Mouse (Mus musculus): ENCODE data around the gene 2410004P03Rik. TPM values are rescaled to one million over a fixed set of nuclear protein-coding genes. Genes with fewer than 3 reads are reported as not detected.
A peak's percentile ranks its signal among the peaks of the same experiment; 100 is the strongest.

2410004P03Rik gene
- total and polyA plus RNA-seq, 3 experiments, result 0.09 TPM; not detected in 2

DNA sequence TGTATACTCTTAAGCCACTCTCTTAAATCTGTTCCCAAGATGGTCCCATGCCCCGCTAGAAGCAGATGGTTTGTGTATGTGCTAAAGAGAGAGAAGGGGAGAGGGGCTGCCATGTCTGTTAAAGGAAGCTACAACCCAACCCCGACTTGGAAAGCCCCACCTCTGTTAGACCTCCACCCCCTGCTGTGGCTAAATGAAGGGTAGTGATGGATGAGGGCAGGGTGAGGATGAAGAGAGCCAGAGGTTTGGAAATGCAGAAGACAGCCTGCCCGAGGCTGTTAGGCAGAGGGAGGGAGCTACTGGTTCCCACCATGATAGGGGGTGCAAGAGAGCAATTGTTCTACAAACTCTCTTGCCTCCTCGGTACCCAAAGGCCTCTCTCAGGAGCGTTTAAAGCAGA is 31.8 kb upstream of the 2410004P03Rik start:
- Histone ChIP-seq H3K9me3 (replicated peaks; ENCODE audit: low read length) (no peaks in the 10 kb centered on the region), H3K4me3 (replicated peaks in 1 of 3; ENCODE audit: low read depth in 2 of 3, low read length in 2 of 3, poor library complexity in 1 of 3) (no peak overlapping the region), H3K9ac (ENCODE audit: insufficient read depth, low read depth) (no peak overlapping the region), H3K27ac (ENCODE audit: insufficient read depth, low read depth) (no peak overlapping the region), H3K79me2 (replicated peaks; ENCODE audit: control insufficient read depth, extremely low read depth, insufficient read depth, poor library complexity, severe bottlenecking) (no peaks in the 10 kb centered on the region), H3K4me2 (ENCODE audit: insufficient read depth, low read depth, poor library complexity, severe bottlenecking) (no peak overlapping the region), H3K4me1 (ENCODE audit: control insufficient read depth in 1 of 2, insufficient read depth in 2 of 2) (peaks cover 18 to 33% of the 10 kb centered on the region in 2 experiments), H3K36me3 (replicated peaks in 1 of 2; ENCODE audit: control insufficient read depth in 1 of 2, insufficient read depth in 1 of 2, low read length in 1 of 2) (no peaks in the 10 kb centered on the region), H3K27me3 (replicated peaks) (no peaks in the 10 kb centered on the region)
- no peak for TF ChIP-seq BHLHE40 (IDR thresholded peaks at IDR 0.05; ENCODE audit: low read depth, low read length)
- TF ChIP-seq RCOR1 (conservative IDR thresholded peaks at IDR 0.05; ENCODE audit: low read depth, low read length), result no peak
- no peak for TF ChIP-seq EP300 (IDR thresholded peaks at IDR 0.05; ENCODE audit: low read length)
- no peak for TF ChIP-seq CTCF (conservative IDR thresholded peaks at IDR 0.05 in 1 of 2, IDR thresholded peaks at IDR 0.05 in 1 of 2; ENCODE audit: low read depth in 2 of 2, low read length in 2 of 2)
- no peak for TF ChIP-seq MEF2A (IDR thresholded peaks at IDR 0.05; ENCODE audit: borderline replicate concordance, low read depth, low read length)
- TF ChIP-seq MYC (IDR thresholded peaks at IDR 0.05; ENCODE audit: low read depth, low read length), result no peak
- no peak for TF ChIP-seq IRF4 (IDR thresholded peaks at IDR 0.05; ENCODE audit: low read depth, low read length)
- TF ChIP-seq ETS1 (conservative IDR thresholded peaks at IDR 0.05; ENCODE audit: low read depth, low read length), result no peak
- no peak for TF ChIP-seq MAZ (IDR thresholded peaks at IDR 0.05; ENCODE audit: low read depth, low read length)
- no peak for TF ChIP-seq KAT2A (IDR thresholded peaks at IDR 0.05; ENCODE audit: insufficient replicate concordance, low read length)
- TF ChIP-seq NELFE (IDR thresholded peaks at IDR 0.05; ENCODE audit: low read depth, low read length), result no peak
- dilution Hi-C loops (cut with MboI; ENCODE audit: extremely low pct_ligation_motif_present, extremely low pct_unique_long_range_greater_than_20kb, low sequenced_read_pairs), result no loop called here
- no peak for DNase-seq (ENCODE audit: extremely low read depth)
- in situ Hi-C loops (cut with MboI; ENCODE audit: low pct_ligation_motif_present, low pct_unique_long_range_greater_than_20kb, low sequenced_read_pairs), result loop anchor here (25.0 kb wide), 1 partner anchor 331 kb away; no protein-coding TSS in a partner anchor

DNA sequence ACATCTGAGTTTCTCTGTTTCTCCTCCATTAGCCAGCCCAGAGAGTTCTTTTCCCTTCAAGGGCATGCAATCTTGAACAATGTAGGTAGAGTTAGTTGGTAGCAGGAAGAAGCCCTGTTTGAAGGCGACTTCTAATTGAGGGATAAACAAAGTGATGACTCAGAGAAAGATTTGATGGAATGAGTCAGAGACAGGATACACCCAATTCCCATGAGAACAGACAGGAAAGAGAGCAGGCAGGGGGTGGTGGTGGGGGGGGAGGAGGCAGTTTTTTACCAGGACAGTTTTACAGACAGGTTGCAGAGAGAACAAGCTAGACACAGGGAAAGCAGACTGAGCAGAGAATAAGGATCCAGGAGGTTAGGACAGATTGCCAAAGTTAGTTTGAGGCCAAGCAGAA is 29.0 kb upstream of the 2410004P03Rik start:
- Histone ChIP-seq H3K9ac (ENCODE audit: insufficient read depth, low read depth) (no peak overlapping the region; the same call in 1 of the 2 replicates), H3K9me3 (replicated peaks; ENCODE audit: low read length) (no peaks in the 10 kb centered on the region), H3K27me3 (replicated peaks) (no peaks in the 10 kb centered on the region), H3K79me2 (replicated peaks; ENCODE audit: control insufficient read depth, extremely low read depth, insufficient read depth, poor library complexity, severe bottlenecking) (no peaks in the 10 kb centered on the region), H3K36me3 (replicated peaks in 1 of 2; ENCODE audit: control insufficient read depth in 1 of 2, insufficient read depth in 1 of 2, low read length in 1 of 2) (no peaks in the 10 kb centered on the region), H3K4me1 (ENCODE audit: control insufficient read depth in 1 of 2, insufficient read depth in 2 of 2) (peaks cover 18 to 48% of the 10 kb centered on the region in 2 experiments), H3K4me3 (replicated peaks in 1 of 3; ENCODE audit: low read depth in 2 of 3, low read length in 2 of 3, poor library complexity in 1 of 3) (no peak overlapping the region), H3K4me2 (ENCODE audit: insufficient read depth, low read depth, poor library complexity, severe bottlenecking) (peak overlapping the region; percentile 52), H3K27ac (ENCODE audit: insufficient read depth, low read depth) (no peak overlapping the region; the same call in 1 of the 2 replicates)
- DNase-seq (ENCODE audit: extremely low read depth), result peak; percentile 82
- in situ Hi-C loops (cut with MboI; ENCODE audit: low pct_ligation_motif_present, low pct_unique_long_range_greater_than_20kb, low sequenced_read_pairs) (loop anchor here (25.0 kb wide), 1 partner anchor 328 kb away; no protein-coding TSS in a partner anchor), dilution Hi-C loops (cut with MboI; ENCODE audit: extremely low pct_ligation_motif_present, extremely low pct_unique_long_range_greater_than_20kb, low sequenced_read_pairs) (no loop called here)
- TF ChIP-seq RCOR1 (conservative IDR thresholded peaks at IDR 0.05; ENCODE audit: low read depth, low read length) (0 out of 2 replicates have a peak, but pooled peaks have one; percentile 34), CHD1 (IDR thresholded peaks at IDR 0.05; ENCODE audit: low read depth, low read length) (no peak), ZMIZ1 (IDR thresholded peaks at IDR 0.05; ENCODE audit: low read depth, low read length) (no peak), JUND (conservative IDR thresholded peaks at IDR 0.05; ENCODE audit: low read depth, low read length) (peak; percentile 82), MAX (IDR thresholded peaks at IDR 0.05; ENCODE audit: low read length) (no peak), RAD21 (IDR thresholded peaks at IDR 0.05; ENCODE audit: low read depth, low read length) (no peak), ZNF384 (IDR thresholded peaks at IDR 0.05; ENCODE audit: low read depth, low read length) (no peak), ZC3H11A (IDR thresholded peaks at IDR 0.05; ENCODE audit: low read depth, low read length) (no peak), POLR2A (IDR thresholded peaks at IDR 0.05; ENCODE audit: low read depth, low read length) (no peak), SMC3 (IDR thresholded peaks at IDR 0.05; ENCODE audit: low read depth, low read length) (0 out of 2 replicates have a peak, but pooled peaks have one; percentile 2), BHLHE40 (IDR thresholded peaks at IDR 0.05; ENCODE audit: low read depth, low read length) (peak; percentile 43; the same call in 1 of the 2 replicates), CTCF (conservative IDR thresholded peaks at IDR 0.05 in 1 of 2, IDR thresholded peaks at IDR 0.05 in 1 of 2; ENCODE audit: low read depth in 2 of 2, low read length in 2 of 2) (no peak), TCF12 (IDR thresholded peaks at IDR 0.05; ENCODE audit: low read depth, low read length) (peak; percentile 23; the same call in 1 of the 2 replicates), TBP (conservative IDR thresholded peaks at IDR 0.05; ENCODE audit: low read depth, low read length) (no peak), ELF1 (IDR thresholded peaks at IDR 0.05; ENCODE audit: low read depth, low read length) (no peak), GABPA (IDR thresholded peaks at IDR 0.05; ENCODE audit: insufficient replicate concordance, low read depth, low read length) (no peak), IRF4 (IDR thresholded peaks at IDR 0.05; ENCODE audit: low read depth, low read length) (peak; percentile 84), ZKSCAN1 (IDR thresholded peaks at IDR 0.05; ENCODE audit: borderline replicate concordance, low read depth, low read length) (no peak), JUN (IDR thresholded peaks at IDR 0.05; ENCODE audit: insufficient read depth, low read depth, low read length) (peak; percentile 78), EP300 (IDR thresholded peaks at IDR 0.05; ENCODE audit: low read length) (peak; percentile 87), USF1 (IDR thresholded peaks at IDR 0.05; ENCODE audit: low read depth, low read length) (no peak), SIN3A (IDR thresholded peaks at IDR 0.05; ENCODE audit: low read length) (0 out of 2 replicates have a peak, but pooled peaks have one; percentile 55), USF2 (conservative IDR thresholded peaks at IDR 0.05; ENCODE audit: low read depth, low read length) (no peak), POLR2AphosphoS2 (IDR thresholded peaks at IDR 0.05; ENCODE audit: low read depth, low read length) (no peak), NELFE (IDR thresholded peaks at IDR 0.05; ENCODE audit: low read depth, low read length) (no peak), ETS1 (conservative IDR thresholded peaks at IDR 0.05; ENCODE audit: low read depth, low read length) (peak; percentile 65), E2F4 (IDR thresholded peaks at IDR 0.05; ENCODE audit: insufficient replicate concordance, low read depth, low read length) (no peak), MAZ (IDR thresholded peaks at IDR 0.05; ENCODE audit: low read depth, low read length) (peak; percentile 68; the same call in 1 of the 2 replicates)
